Mouse (Mus musculus) erythroblast, embryonic 14.5 days (primary cell): Measurements from ENCODE around the gene Acp7. TPM values are rescaled to one million over a fixed set of nuclear protein-coding genes. Genes with fewer than 3 reads are reported as not detected.

Experiments
- H3K27me3 ChIP-seq: 2 replicates; pipeline ENCODE4 v1.6.1; 2012; ENCODE audit warnings: inconsistent platforms; ENCODE audit not compliant: control insufficient read depth
- H3K36me3 ChIP-seq: 2 replicates; pipeline ENCODE4 v1.6.1; 2012; ENCODE audit warnings: mild to moderate bottlenecking, inconsistent platforms; ENCODE audit not compliant: control insufficient read depth
- H3K4me1 ChIP-seq: 2 replicates; pipeline ENCODE4 v1.6.1; 2012; ENCODE audit warnings: inconsistent platforms; ENCODE audit not compliant: control insufficient read depth
- H3K4me3 ChIP-seq: replicated peaks from 2 replicates; pipeline ENCODE3; 2012; ENCODE audit warnings: moderate library complexity, mild to moderate bottlenecking, inconsistent platforms
- H3K9me3 ChIP-seq: 2 replicates; pipeline ENCODE4 v1.6.1; 2012; ENCODE audit warnings: low read length, inconsistent platforms, mixed read lengths; ENCODE audit not compliant: control insufficient read depth
- GATA1 ChIP-seq: IDR thresholded peaks from 2 replicates; pipeline ENCODE4 v1.6.1; 2012; ENCODE audit warnings: low read length, inconsistent platforms, mixed read lengths
- TAL1 ChIP-seq: IDR thresholded peaks from 3 replicates; pipeline ENCODE4 v1.6.1; 2012; ENCODE audit warnings: low read length, inconsistent platforms, mixed read lengths
- polyA plus RNA-seq: library from polyadenylated mRNA; stranded (reverse); fragments of >175 nt; gene quantifications from 2 replicates; pipeline ENCODE4 v1.2.3, GENCODE M21; 2012

The Acp7 gene
- polyA plus RNA-seq, 1 experiment, result not detected

- TF ChIP-seq GATA1 (no peak), TAL1 (no peak)
- no peaks in the 10 kb centered on the region for H3K9me3 ChIP-seq
- H3K27me3 ChIP-seq, result no peaks in the 10 kb centered on the region
- H3K4me1 ChIP-seq, result no peaks in the 10 kb centered on the region
- H3K4me3 ChIP-seq, result no peak overlapping the region
- H3K36me3 ChIP-seq, result no peaks in the 10 kb centered on the region
Observed at GRCm38 (mm10) chr7:28656430-28656829, 25.3 kb upstream of the Acp7 start.

- no peaks in the 10 kb centered on the region for H3K9me3 ChIP-seq
- H3K4me1 ChIP-seq, result no peaks in the 10 kb centered on the region
- TF ChIP-seq GATA1, result no peak
- TF ChIP-seq TAL1, result no peak
- H3K4me3 ChIP-seq, result no peak overlapping the region
- H3K27me3 ChIP-seq, result no peaks in the 10 kb centered on the region
- no peaks in the 10 kb centered on the region for H3K36me3 ChIP-seq
Observed at GRCm38 (mm10) chr7:28651157-28651556, 20.0 kb upstream of the Acp7 start.

DNA sequence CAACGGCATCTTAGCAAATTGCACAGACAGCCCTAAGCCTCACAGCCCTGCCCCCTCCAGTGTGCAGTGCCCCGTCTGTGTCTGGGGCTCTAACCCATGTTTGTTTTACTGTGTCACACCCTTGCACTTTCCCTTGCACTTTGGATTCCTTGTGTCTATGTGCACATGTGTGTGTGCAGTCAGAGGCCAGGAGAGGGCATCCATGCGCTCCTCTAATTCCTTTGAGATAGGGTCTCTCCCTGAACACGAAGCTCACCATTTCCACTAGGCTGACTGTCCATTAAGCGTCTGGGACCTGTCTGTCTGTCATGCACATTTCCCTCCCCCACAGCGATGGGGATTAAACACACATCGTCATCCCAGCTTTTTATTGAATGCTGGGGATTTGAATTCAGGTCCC is 15.9 kb upstream of the Acp7 start:
- TF ChIP-seq TAL1 (no peak), GATA1 (no peak)
- no peak overlapping the region for H3K4me3 ChIP-seq
- no peaks in the 10 kb centered on the region for H3K4me1 ChIP-seq
- no peaks in the 10 kb centered on the region for H3K9me3 ChIP-seq
- no peaks in the 10 kb centered on the region for H3K36me3 ChIP-seq
- H3K27me3 ChIP-seq, result no peaks in the 10 kb centered on the region

DNA sequence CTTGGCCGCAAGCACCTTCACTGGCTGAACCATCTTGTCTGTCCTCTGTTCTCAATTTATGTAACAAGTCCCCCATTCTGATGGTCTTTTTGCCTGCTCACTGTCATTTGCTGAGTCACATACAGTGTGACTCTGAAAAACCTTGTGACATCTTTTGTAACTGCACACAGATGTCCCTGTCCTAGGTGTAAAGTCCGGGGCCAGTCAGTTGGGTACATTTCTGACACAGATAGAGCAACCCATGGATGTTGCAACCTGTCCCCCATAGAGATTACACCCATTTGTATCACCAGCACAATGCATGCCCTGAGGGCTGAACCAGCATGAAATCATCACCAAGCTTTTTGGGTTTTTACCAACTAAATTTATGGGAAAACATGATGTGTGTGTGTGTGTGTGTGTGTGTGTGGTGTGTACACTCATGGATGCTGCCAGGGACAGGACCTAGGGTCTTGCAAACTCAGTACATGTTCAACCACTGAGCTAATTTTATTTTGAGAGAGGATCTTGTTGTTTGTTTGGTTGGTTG is 14.9 kb upstream of the Acp7 start:
- Histone ChIP-seq H3K4me1 (no peaks in the 10 kb centered on the region), H3K4me3 (no peak overlapping the region), H3K9me3 (no peaks in the 10 kb centered on the region), H3K36me3 (no peaks in the 10 kb centered on the region), H3K27me3 (no peaks in the 10 kb centered on the region)
- no peak for TF ChIP-seq GATA1
- no peak for TF ChIP-seq TAL1

DNA sequence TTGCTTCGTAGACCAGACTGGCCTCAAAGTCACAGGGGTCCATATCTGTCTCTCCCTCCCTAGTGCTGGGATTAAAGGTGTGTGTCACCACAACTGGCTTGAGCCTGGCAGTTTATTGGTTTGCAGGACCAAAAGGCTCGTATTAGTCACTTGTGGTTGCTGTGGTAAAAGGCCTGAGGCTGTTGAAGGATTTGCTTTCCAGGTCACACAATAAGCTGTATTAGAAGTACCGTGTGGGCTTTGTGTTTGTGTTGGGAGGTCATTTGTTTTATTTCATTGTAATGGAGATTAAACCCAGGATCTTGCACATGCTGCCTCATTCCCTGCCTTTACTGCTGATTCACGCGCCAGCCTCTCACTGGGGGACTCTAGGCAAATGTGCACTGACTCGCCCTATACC is 14.2 kb upstream of the Acp7 start:
- Histone ChIP-seq H3K4me3 (no peak overlapping the region), H3K36me3 (no peaks in the 10 kb centered on the region), H3K9me3 (no peaks in the 10 kb centered on the region), H3K27me3 (no peaks in the 10 kb centered on the region), H3K4me1 (no peaks in the 10 kb centered on the region)
- TF ChIP-seq GATA1 (no peak), TAL1 (no peak)

- Histone ChIP-seq H3K4me3 (no peak overlapping the region), H3K27me3 (no peaks in the 10 kb centered on the region), H3K9me3 (no peaks in the 10 kb centered on the region), H3K36me3 (no peaks in the 10 kb centered on the region), H3K4me1 (no peaks in the 10 kb centered on the region)
- TF ChIP-seq TAL1, result no peak
- no peak for TF ChIP-seq GATA1
Observed at GRCm38 (mm10) chr7:28641546-28641945, 10.4 kb upstream of the Acp7 start.

DNA sequence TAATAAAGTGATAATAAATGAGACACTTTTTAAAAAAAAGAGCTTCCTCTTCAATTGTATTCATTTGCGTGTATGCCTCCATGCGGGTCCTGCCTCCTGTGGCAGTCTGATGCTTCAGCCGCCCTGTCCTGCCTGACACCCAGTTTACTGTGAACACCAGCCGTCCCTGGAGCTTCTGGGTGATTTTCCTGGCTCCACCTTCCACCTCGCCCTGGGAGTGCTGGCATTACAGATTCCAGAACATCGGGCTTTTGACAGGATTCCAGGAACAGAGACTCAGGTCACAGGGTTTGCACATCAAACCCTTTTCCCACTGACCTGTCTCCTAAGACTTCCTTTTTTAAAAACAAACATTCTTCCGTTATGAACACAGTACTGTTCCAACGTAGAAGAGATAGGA is 6.4 kb upstream of the Acp7 start:
- 0 out of 2 replicates have a peak, but pooled peaks cover 2% of the 10 kb centered on the region for H3K27me3 ChIP-seq
- no peak for TF ChIP-seq GATA1
- TF ChIP-seq TAL1, result no peak
- no peaks in the 10 kb centered on the region for H3K9me3 ChIP-seq
- H3K36me3 ChIP-seq, result no peaks in the 10 kb centered on the region
- H3K4me3 ChIP-seq, result no peak overlapping the region
- H3K4me1 ChIP-seq, result no peaks in the 10 kb centered on the region

GRCm38 (mm10) chr7:28634128-28634527 is 3.0 kb upstream of the Acp7 start:
- no peak for TF ChIP-seq GATA1
- no peak for TF ChIP-seq TAL1
- Histone ChIP-seq H3K27me3 (peaks cover 28% of the 10 kb centered on the region), H3K9me3 (no peaks in the 10 kb centered on the region), H3K4me1 (no peaks in the 10 kb centered on the region), H3K4me3 (no peak overlapping the region), H3K36me3 (no peaks in the 10 kb centered on the region)

DNA sequence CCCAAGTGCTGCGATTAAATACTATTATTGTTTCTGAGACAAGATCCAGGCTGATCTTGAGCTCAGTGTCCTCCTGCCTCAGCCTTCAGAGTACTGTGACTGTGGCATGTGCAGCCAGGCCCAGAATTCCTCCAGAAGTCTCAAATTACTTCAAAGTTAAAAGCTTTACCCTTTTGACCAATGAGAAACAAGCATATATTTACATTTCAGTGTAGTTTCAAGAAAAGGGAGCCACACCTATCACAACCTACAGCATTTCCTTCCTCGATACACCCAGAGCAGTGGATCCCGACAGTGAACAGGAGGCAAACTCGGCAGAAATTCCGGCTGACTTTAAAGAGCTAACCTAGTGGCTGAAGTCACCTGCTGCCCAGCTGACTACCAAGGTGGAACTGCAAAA is 6.3 kb downstream of the Acp7 start:
- H3K27me3 ChIP-seq, result peaks cover 11% of the 10 kb centered on the region
- H3K4me1 ChIP-seq, result no peaks in the 10 kb centered on the region
- H3K9me3 ChIP-seq, result no peaks in the 10 kb centered on the region
- TF ChIP-seq GATA1 (no peak), TAL1 (no peak)
- no peak overlapping the region for H3K4me3 ChIP-seq
- H3K36me3 ChIP-seq, result no peaks in the 10 kb centered on the region

GRCm38 (mm10) chr7:28619098-28619715 is 11.9 kb downstream of the Acp7 start:
- H3K4me3 ChIP-seq, result no peak overlapping the region
- TF ChIP-seq GATA1 (no peak), TAL1 (no peak)
- no peaks in the 10 kb centered on the region for H3K9me3 ChIP-seq
- no peaks in the 10 kb centered on the region for H3K4me1 ChIP-seq
- H3K36me3 ChIP-seq, result no peaks in the 10 kb centered on the region
- H3K27me3 ChIP-seq, result no peaks in the 10 kb centered on the region
